Mouse (Mus musculus) forebrain, embryonic 13.5 days (tissue): ENCODE results near the gene Fkbp15. TPM values are rescaled to one million over a fixed set of nuclear protein-coding genes. Genes with fewer than 3 reads are reported as not detected.

ENCODE experiments used
- ATAC-seq: fragments of 200-750 bp; cut with Nextera tagmentation; 2 replicates; pipeline ENCODE4 v1.8.0; 2017
- H3K27ac ChIP-seq: fragments of 300-500 bp; sonication (generic); 2 replicates; pipeline ENCODE4 v1.5.1; 2015; ENCODE audit warnings: inconsistent platforms, mild to moderate bottlenecking, moderate library complexity
- H3K27me3 ChIP-seq: fragments of 300-500 bp; sonication (generic); 2 replicates; pipeline ENCODE4 v1.6.1; 2015; ENCODE audit warnings: mild to moderate bottlenecking, inconsistent platforms
- H3K36me3 ChIP-seq: fragments of 300-500 bp; sonication (generic); 2 replicates; pipeline ENCODE4 v1.6.1; 2015; ENCODE audit warnings: mild to moderate bottlenecking, inconsistent platforms; ENCODE audit not compliant: poor library complexity, severe bottlenecking
- H3K4me1 ChIP-seq: fragments of 300-500 bp; sonication (generic); 2 replicates; pipeline ENCODE4 v1.6.1; 2015; ENCODE audit warnings: inconsistent platforms
- H3K4me2 ChIP-seq: fragments of 300-500 bp; sonication (generic); 2 replicates; pipeline ENCODE4 v1.6.1; 2015; ENCODE audit warnings: inconsistent platforms, mild to moderate bottlenecking, moderate library complexity
- H3K4me3 ChIP-seq: fragments of 300-500 bp; sonication (generic); 2 replicates; pipeline ENCODE4 v1.5.1; 2015; ENCODE audit warnings: mild to moderate bottlenecking, inconsistent platforms
- H3K9ac ChIP-seq: fragments of 300-500 bp; sonication (generic); 2 replicates; pipeline ENCODE4 v1.6.1; 2015; ENCODE audit warnings: mild to moderate bottlenecking, inconsistent platforms
- H3K9me3 ChIP-seq: fragments of 300-500 bp; sonication (generic); replicated peaks from 2 replicates; pipeline ENCODE4 v1.6.1; 2016; ENCODE audit warnings: inconsistent platforms
- WGBS: fragments of 180-500 bp; shearing (Covaris S2); methylation state at CpG from one replicate; pipeline ENCODE4 v1.1.7; 2015; 5-methylcytosine and 5-hydroxymethylcytosine counted together
- polyA plus RNA-seq: library from polyadenylated mRNA; unstranded; fragments of >200 nt; fragmentation: Nextera tagmentation; extraction: Ambion mirVana; gene quantifications from 2 replicates; pipeline ENCODE4 v1.2.1, GENCODE M21; 2015

The Fkbp15 gene
- polyA plus RNA-seq, 1 experiment from 2014 or later = 19.7 TPM

GRCm38 (mm10) chr4:62389592-62390512, 29.5 kb upstream of the Fkbp15 start:
- H3K27me3 ChIP-seq = no peaks in the 10 kb centered on the region
- no peak overlapping the region for H3K9ac ChIP-seq
- H3K4me2 ChIP-seq = no peak overlapping the region
- H3K4me1 ChIP-seq = no peaks in the 10 kb centered on the region
- H3K9me3 ChIP-seq = no peaks in the 10 kb centered on the region
- peaks cover 79% of the 10 kb centered on the region for H3K36me3 ChIP-seq
- 87% methylated on average over 5 of the region's 5 CpGs for WGBS
- no peak overlapping the region for H3K4me3 ChIP-seq
- H3K27ac ChIP-seq = no peak overlapping the region
- no peak for ATAC-seq

- no peak for ATAC-seq
- Histone ChIP-seq H3K4me1 (no peaks in the 10 kb centered on the region), H3K9me3 (no peaks in the 10 kb centered on the region), H3K27me3 (no peaks in the 10 kb centered on the region), H3K4me2 (no peak overlapping the region), H3K9ac (no peak overlapping the region), H3K36me3 (peaks cover 51% of the 10 kb centered on the region), H3K4me3 (no peak overlapping the region), H3K27ac (no peak overlapping the region)
- 94% methylated on average over 7 of the region's 7 CpGs for WGBS
These were observed 25.1 kb upstream of the Fkbp15 start for GRCm38 (mm10) chr4:62385439-62385838.

DNA sequence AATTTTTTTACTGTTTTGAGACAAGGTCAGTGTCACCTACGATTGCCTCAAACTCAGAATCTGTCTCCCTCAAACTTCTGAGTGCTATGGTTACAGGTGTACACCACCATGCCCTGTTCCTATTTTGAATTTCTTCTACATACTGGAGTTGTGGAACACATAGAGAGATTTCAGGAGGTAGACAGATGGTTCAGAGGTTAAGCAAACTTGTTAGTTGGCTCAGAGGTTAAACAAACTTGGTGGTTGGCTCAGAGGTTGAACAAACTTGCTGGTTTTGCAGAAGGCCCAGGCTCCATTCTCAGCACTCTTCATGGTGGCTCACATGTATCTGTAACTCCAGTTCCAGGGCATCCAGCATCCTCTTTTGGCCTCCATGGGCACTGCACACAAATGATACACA, 23.8 kb upstream of the Fkbp15 start:
- no peak overlapping the region for H3K27ac ChIP-seq
- no peak for ATAC-seq
- WGBS = 96% methylated on average over 1 of the region's 1 CpGs

DNA sequence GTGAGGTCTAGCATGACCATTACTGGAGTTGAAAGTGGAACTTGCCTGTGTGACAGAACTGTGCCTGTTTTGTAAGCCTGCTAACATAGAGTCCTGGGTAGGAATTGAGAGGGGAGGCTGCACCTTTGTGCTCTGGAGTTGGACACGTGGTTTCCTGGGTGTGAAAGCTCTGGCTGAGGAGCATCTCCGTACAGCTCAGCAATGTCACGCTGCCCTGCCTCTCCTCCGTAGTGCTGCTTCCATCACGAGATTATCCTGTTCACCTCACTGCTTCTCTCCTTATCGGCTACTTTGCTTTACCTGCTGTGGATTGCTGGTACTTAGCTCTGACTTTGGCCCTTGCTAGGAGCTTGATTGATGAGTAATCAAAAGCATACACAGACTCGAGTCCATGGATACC, 23.4 kb upstream of the Fkbp15 start:
- WGBS = 87% methylated on average over 7 of the region's 7 CpGs
- H3K27ac ChIP-seq = no peak overlapping the region

More for the DNA sequence above, 23.8 kb upstream of the Fkbp15 start:
- Histone ChIP-seq H3K9me3 (no peaks in the 10 kb centered on the region), H3K36me3 (peaks cover 38% of the 10 kb centered on the region), H3K27me3 (no peaks in the 10 kb centered on the region), H3K4me2 (no peak overlapping the region), H3K4me1 (peaks cover 3% of the 10 kb centered on the region; the same call in 1 of the 2 replicates), H3K9ac (no peak overlapping the region), H3K4me3 (no peak overlapping the region)

DNA sequence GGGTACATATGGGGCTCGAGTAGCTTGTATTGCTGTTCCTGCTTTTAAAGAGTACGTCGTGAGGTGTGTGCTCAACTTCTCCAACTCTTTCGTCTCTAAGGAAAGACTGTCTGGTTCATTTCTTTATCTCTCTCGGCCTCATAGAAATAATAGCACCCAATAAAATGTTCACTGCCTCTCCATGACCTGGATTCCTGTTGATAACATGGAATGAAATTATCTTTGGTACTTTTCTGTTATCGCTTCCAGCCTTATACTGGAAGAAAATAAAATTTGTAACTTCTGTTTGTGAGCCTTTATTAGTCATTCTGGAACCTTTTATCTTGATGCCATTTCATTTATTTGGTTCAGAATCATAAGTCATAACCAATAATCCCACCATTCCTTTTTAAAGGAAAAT, 22.9 kb upstream of the Fkbp15 start:
- 92% methylated on average over 6 of the region's 6 CpGs for WGBS
- H3K4me3 ChIP-seq = no peak overlapping the region
- no peaks in the 10 kb centered on the region for H3K27me3 ChIP-seq
- H3K36me3 ChIP-seq = peaks cover 29% of the 10 kb centered on the region
- no peaks in the 10 kb centered on the region for H3K9me3 ChIP-seq
- no peak overlapping the region for H3K27ac ChIP-seq
- no peak for ATAC-seq
- no peak overlapping the region for H3K9ac ChIP-seq
- H3K4me2 ChIP-seq = no peak overlapping the region
- H3K4me1 ChIP-seq = peaks cover 11% of the 10 kb centered on the region; the same call in 1 of the 2 replicates

More for the DNA sequence above, 23.4 kb upstream of the Fkbp15 start:
- H3K27me3 ChIP-seq = no peaks in the 10 kb centered on the region
- peaks cover 7% of the 10 kb centered on the region; the same call in 1 of the 2 replicates for H3K4me1 ChIP-seq
- H3K9me3 ChIP-seq = no peaks in the 10 kb centered on the region
- no peak overlapping the region for H3K9ac ChIP-seq
- no peak overlapping the region for H3K4me3 ChIP-seq
- ATAC-seq = no peak
- peaks cover 34% of the 10 kb centered on the region for H3K36me3 ChIP-seq
- no peak overlapping the region for H3K4me2 ChIP-seq

GRCm38 (mm10) chr4:62379724-62380381, 19.5 kb upstream of the Fkbp15 start:
- Histone ChIP-seq H3K9ac (no peak overlapping the region), H3K9me3 (no peaks in the 10 kb centered on the region), H3K4me3 (no peak overlapping the region), H3K27ac (no peak overlapping the region), H3K4me2 (no peak overlapping the region), H3K36me3 (peaks cover 8% of the 10 kb centered on the region; the same call in 1 of the 2 replicates), H3K4me1 (peaks cover 11% of the 10 kb centered on the region; the same call in 1 of the 2 replicates), H3K27me3 (no peaks in the 10 kb centered on the region)
- no peak for ATAC-seq
- WGBS = 93% methylated on average over 9 of the region's 9 CpGs

DNA sequence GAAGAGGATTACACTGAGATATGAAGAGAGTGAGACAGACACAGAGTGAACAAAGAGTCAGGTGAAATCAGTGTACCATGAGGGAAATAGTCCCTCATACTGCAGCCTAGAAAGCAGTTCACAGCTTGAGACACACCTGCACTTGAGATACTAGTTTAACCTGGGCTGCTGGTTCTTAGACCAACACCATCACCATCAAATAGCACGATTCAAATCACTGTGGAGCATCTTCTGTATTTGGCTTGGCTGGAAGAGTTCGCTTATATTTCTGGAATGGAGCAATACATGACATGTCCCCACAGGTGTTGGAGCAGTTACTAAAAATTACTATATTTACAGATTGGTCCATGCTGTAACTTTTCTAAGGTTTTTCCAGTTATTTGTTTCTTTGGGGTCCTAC, 15.8 kb upstream of the Fkbp15 start:
- no peak overlapping the region for H3K4me2 ChIP-seq
- no peaks in the 10 kb centered on the region for H3K27me3 ChIP-seq
- H3K4me1 ChIP-seq = peaks cover 11% of the 10 kb centered on the region; the same call in 1 of the 2 replicates
- H3K36me3 ChIP-seq = no peaks in the 10 kb centered on the region
- H3K4me3 ChIP-seq = no peak overlapping the region
- H3K9me3 ChIP-seq = no peaks in the 10 kb centered on the region
- no peak overlapping the region for H3K27ac ChIP-seq
- 96% methylated on average over 2 of the region's 2 CpGs for WGBS
- no peak for ATAC-seq
- H3K9ac ChIP-seq = no peak overlapping the region

- ATAC-seq = no peak
- H3K4me2 ChIP-seq = no peak overlapping the region
- H3K36me3 ChIP-seq = no peaks in the 10 kb centered on the region
- peaks cover 9% of the 10 kb centered on the region; the same call in 1 of the 2 replicates for H3K4me1 ChIP-seq
- H3K27ac ChIP-seq = no peak overlapping the region
- H3K9me3 ChIP-seq = no peaks in the 10 kb centered on the region
- WGBS = 87% methylated on average over 4 of the region's 4 CpGs
- no peak overlapping the region for H3K4me3 ChIP-seq
- no peaks in the 10 kb centered on the region for H3K27me3 ChIP-seq
- no peak overlapping the region for H3K9ac ChIP-seq
These were observed 14.0 kb upstream of the Fkbp15 start for GRCm38 (mm10) chr4:62374342-62374741.

- Histone ChIP-seq H3K4me3 (no peak overlapping the region), H3K36me3 (no peaks in the 10 kb centered on the region), H3K27me3 (no peaks in the 10 kb centered on the region), H3K9me3 (no peaks in the 10 kb centered on the region), H3K9ac (no peak overlapping the region), H3K4me1 (peaks cover 2% of the 10 kb centered on the region; the same call in 1 of the 2 replicates), H3K27ac (no peak overlapping the region), H3K4me2 (no peak overlapping the region)
- 92% methylated on average over 7 of the region's 7 CpGs for WGBS
- ATAC-seq = no peak
These were observed 13.3 kb upstream of the Fkbp15 start for GRCm38 (mm10) chr4:62373668-62374067.

- Histone ChIP-seq H3K27ac (no peak overlapping the region), H3K36me3 (no peaks in the 10 kb centered on the region), H3K9ac (no peak overlapping the region), H3K4me2 (no peak overlapping the region), H3K4me1 (no peaks in the 10 kb centered on the region), H3K4me3 (no peak overlapping the region), H3K9me3 (no peaks in the 10 kb centered on the region), H3K27me3 (no peaks in the 10 kb centered on the region)
- 87% methylated on average over 9 of the region's 9 CpGs for whole genome bisulfite sequencing
- no peak for ATAC-seq
These were observed 12.6 kb upstream of the Fkbp15 start for GRCm38 (mm10) chr4:62372818-62373520.

GRCm38 (mm10) chr4:62372410-62372809, 12.1 kb upstream of the Fkbp15 start:
- no peaks in the 10 kb centered on the region for H3K36me3 ChIP-seq
- 9% methylated on average over 1 of the region's 1 CpGs for whole genome bisulfite sequencing
- no peaks in the 10 kb centered on the region for H3K9me3 ChIP-seq
- H3K4me3 ChIP-seq = no peak overlapping the region
- no peak for ATAC-seq
- no peak overlapping the region for H3K4me2 ChIP-seq
- H3K4me1 ChIP-seq = no peaks in the 10 kb centered on the region
- no peak overlapping the region for H3K9ac ChIP-seq
- no peaks in the 10 kb centered on the region for H3K27me3 ChIP-seq
- no peak overlapping the region for H3K27ac ChIP-seq

DNA sequence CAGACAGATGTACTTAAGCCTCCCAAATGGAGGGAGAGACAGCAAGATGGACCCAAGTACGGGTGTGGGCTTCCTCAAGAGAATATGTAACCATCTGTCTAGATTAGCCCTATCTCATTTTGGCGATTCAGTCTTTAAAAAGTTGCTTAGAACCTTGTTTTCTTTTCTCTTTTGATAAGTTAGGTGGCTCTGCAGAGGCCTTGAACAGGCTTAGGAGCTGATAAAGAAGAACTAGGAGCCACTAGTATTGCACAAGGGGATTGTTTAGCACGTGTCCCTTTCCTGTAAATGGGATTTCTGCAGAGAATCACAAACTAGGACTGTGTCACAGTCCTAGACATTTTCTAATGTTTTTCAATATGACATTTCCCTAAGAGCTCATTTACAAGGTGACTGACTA, 8.7 kb upstream of the Fkbp15 start:
- H3K4me2 ChIP-seq = no peak overlapping the region
- no peaks in the 10 kb centered on the region for H3K27me3 ChIP-seq
- no peak for ATAC-seq
- no peaks in the 10 kb centered on the region for H3K36me3 ChIP-seq
- H3K9me3 ChIP-seq = no peaks in the 10 kb centered on the region
- H3K4me3 ChIP-seq = no peak overlapping the region
- no peaks in the 10 kb centered on the region for H3K4me1 ChIP-seq
- no peak overlapping the region for H3K27ac ChIP-seq
- WGBS = 88% methylated on average over 3 of the region's 3 CpGs
- no peak overlapping the region for H3K9ac ChIP-seq
